Mouse (Mus musculus): ENCODE results near the gene Zfp943.

Gene Zfp943

DNA sequence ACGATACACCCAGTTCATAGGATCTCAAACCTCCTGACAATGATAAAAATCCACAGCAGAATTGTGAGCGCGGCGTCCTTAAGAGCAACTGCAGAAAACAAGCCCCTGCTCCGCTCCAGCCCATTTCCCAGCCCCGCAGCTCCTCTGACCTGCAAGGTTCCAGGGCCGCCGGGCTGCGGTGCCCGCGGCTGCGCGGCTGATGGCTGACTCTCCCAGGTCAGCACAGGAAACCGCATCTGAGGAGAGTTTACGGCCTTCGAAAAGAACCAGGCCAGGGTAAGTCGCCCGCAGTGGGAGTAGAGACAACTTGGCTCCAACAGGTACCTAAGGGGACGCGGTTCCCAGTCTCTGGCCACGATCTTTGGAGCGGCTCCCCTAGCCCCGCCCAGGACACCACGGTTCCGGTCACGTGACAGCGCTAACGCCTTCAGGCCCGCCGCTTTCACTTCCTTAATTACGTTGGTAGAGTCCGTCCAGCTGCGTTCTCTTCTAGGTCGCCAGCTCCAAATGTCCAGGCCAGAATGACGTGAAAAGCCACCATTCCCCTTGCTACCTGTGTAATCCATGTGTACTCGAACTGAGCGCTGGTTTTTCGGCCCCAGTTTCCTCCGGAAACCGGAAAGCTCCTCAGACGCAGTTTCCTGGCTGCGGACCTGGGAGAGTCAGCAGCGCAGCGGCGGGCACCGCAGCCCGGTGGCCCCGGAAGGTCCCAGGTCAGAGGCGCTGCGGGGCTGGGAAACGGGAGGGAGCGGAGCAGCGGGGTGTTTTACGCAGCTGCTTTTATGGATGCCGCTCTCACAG lies at the start of gene Zfp943, which contains the start of gene Zfp942:
TSS of gene Zfp943 (plus strand) at position 446 of the 801 bp plus-strand sequence.
TSS of gene Zfp942 (minus strand) at position 358 of the 801 bp plus-strand sequence.
- peak; percentile 71 to 84 for DNase-seq (ENCODE audit: low spot score in 2 of 2)

DNA sequence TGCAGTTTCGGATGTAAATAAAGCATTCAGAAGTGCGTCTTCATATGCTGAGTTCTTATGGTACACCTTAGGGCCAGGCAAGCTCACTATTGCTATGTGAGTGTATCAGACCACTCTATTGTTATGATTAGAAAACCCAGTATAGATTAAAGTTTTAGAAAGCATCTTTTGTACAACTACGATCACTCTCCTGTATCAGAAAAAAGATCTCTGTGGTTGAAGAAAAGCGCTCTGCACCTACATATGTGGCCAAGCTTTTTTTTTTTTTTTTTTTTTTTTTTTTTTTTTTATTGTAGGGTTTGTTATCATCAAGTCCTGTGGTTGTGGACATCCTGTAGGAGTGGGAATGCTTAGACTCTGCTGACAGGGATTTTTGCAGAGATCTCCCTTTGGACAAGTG lies 950 bp downstream of the Zfp943 start:
- DNase-seq (ENCODE audit: low spot score in 2 of 2) = no peak

DNA sequence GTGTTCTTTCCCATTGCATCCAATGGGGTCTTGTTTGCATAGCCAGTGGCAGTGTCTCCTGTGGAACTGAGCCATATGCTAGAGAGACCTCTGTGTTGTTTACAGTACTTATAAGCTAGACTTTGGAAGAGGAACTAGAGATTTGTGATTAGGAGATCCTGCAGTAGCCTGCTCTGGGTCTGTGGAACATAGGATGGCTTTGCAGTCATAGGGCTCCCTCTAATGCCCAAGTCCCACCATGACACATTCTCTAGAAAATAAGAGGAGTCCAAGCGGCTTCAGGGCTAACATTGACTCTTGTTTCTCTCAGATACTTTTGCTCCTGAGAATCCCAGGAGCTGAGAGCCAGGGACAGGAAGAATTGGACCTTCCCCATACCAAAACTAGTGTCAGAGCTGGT lies 73.2 kb downstream of the Zfp943 start:
- peak in 1 of 2 experiments; percentile 1 for DNase-seq (ENCODE audit: low spot score in 2 of 2)

DNA sequence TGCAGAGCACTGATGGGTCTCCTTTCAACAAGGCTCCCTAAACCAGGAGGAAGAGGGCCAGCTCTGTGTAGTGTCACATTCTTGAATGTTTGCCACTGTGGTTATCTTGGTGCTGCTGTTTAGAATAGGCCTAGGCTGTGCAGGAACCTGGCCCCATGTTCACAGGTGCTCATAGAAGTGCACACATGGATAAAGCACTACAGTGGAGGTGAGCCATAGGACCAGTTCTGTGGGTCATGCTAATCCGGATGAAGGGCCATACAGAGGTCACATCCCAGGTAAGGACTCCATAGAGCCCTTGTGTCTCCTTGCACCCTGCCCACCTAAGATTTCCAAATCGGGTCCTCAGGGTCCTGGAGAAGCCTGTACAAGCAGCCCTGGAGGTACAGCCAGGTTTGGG lies 87.1 kb downstream of the Zfp943 start:
- DNase-seq (ENCODE audit: low spot score in 2 of 2) = no peak

DNA sequence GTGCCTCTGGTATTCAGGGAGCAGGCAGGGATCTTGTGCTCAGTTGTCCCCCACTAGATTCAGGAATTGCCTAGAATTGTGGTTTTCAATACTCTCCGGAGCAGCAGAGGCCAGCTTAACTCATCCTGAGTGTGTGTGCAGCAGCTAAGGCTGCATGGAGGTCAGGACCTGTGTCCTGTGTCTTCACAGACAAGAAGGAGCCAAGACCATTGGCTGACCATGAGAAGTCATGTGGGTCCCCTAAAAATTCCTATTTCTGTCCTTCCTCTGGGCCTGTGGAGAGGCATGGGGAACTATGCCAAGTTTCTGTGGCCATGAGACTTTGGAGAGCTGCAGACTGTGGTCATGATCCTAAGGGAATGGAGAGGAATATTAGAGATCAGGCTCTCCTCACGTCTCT lies 90.9 kb downstream of the Zfp943 start:
- DNase-seq (ENCODE audit: low spot score in 2 of 2) = no peak

DNA sequence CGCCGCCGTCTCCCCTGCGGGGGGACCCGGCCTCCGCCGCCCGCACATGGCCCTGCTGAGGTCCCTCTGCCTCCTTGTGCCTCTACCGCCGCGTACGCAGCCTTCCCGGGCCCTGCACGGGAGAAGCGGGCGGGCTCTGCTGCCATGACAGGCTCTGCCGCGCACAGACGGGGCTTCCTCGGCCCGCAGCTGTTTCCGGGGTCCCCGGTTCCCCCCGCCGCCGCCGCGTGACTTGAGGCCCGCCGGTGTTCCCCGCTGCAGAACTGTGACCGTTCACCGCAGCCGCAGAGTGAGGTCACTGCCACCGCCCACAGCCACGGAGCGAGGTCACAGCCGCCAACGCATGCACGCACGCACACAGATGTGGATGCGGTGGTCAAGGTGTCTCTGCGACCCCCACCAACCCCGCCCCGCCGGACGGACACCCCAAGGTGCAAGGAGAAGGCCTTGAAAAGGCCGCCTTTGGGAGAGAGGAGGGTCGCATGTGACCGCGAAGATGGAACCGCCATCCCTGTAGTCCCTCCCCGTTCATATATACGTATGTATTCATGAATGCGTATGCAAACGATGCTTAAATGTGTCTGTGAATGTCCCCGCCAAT lies 118.8 kb downstream of the Zfp943 start:
- DNase-seq (ENCODE audit: low spot score in 2 of 2) = peak; percentile 56 to 69

DNA sequence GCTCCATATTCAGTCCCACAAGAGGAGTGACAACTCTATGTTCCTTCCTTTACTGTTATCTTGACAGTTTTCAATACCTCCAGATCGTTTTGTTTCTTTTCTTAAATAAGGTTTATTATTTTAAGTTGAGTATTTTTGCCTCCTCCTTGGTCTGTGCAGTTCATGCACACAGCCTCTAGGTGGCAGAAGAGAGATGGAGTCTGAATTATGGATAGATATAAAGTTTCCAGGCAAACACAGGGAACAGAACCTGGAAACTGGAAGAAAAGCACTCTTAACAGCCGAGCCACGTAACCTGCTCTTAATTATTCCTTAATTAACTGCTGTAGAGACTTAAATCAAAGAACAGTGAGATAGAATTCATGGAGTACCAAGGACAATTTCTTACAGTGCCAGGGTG lies 120.9 kb downstream of the Zfp943 start:
- peak; percentile 31 to 34 for DNase-seq (ENCODE audit: low spot score in 2 of 2)

DNA sequence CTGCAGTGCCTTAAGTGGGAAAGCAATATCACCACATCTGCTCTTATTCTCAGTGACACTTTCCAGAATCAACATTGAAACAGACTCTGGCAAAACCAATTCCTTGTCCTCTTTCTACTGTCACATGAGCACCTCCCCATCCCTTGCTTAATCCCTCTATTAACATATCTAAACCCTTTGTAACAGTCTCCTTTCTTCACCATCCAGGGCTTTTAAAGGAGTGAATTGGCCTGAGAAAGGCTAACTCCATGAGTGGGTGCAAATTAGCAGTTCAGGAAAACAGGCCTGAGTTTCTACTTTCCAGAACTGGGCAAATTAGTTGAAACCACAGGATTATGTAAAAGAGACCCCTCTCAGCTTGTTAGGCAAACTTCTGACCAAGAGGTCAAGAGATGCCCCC lies 156.4 kb downstream of the Zfp943 start:
- DNase-seq (ENCODE audit: low spot score in 2 of 2) = no peak

Data from right cerebral cortex, adult 2 months (tissue).